Mouse (Mus musculus): ENCODE measurements around the gene Gm20388. TPM values are rescaled to one million over a fixed set of nuclear protein-coding genes. Genes with fewer than 3 reads are reported as not detected.

The Gm20388 gene
- polyA plus RNA-seq, 1 experiment from 2014 or later, result not detected

GRCm38 (mm10) chr8:123816939-123817338 is 3906.3 kb downstream of the Gm20388 start:
- Histone ChIP-seq H3K4me2 (no peak overlapping the region), H3K27me3 (replicated peaks) (no peaks in the 10 kb centered on the region), H3K9ac (no peak overlapping the region), H3K9me3 (replicated peaks) (no peaks in the 10 kb centered on the region), H3K36me3 (peaks cover 41% of the 10 kb centered on the region), H3K4me3 (no peak overlapping the region), H3K27ac (no peak overlapping the region), H3K4me1 (peaks cover 70% of the 10 kb centered on the region)
- WGBS (ENCODE audit: insufficient replicate concordance), result 86% methylated on average over 8 of the region's 8 CpGs
- ATAC-seq, result no peak

GRCm38 (mm10) chr8:123817747-123818146 is 3907.1 kb downstream of the Gm20388 start:
- Histone ChIP-seq H3K36me3 (peaks cover 42% of the 10 kb centered on the region), H3K4me2 (no peak overlapping the region), H3K4me1 (peaks cover 69% of the 10 kb centered on the region), H3K9ac (no peak overlapping the region), H3K4me3 (no peak overlapping the region), H3K9me3 (replicated peaks) (peaks cover 2% of the 10 kb centered on the region; the same call in 1 of the 2 replicates), H3K27me3 (replicated peaks) (no peaks in the 10 kb centered on the region), H3K27ac (0 out of 2 replicates have a peak overlapping the region, but pooled peaks have one; percentile 13)
- no peak for ATAC-seq
- WGBS (ENCODE audit: insufficient replicate concordance), result 80% methylated on average over 11 of the region's 11 CpGs

- H3K27ac ChIP-seq, result peak overlapping the region; percentile 83
- H3K9ac ChIP-seq, result peak overlapping the region; percentile 37; the same call in 1 of the 2 replicates
- 51% methylated on average over 19 of the region's 19 CpGs for WGBS (ENCODE audit: insufficient replicate concordance)
- H3K4me3 ChIP-seq, result peak overlapping the region; percentile 21; the same call in 1 of the 2 replicates
- peaks cover 7% of the 10 kb centered on the region; the same call in 1 of the 2 replicates for H3K9me3 ChIP-seq (replicated peaks)
- peaks cover 78% of the 10 kb centered on the region for H3K4me1 ChIP-seq
- H3K27me3 ChIP-seq (replicated peaks), result no peaks in the 10 kb centered on the region
- peak; percentile 67 for ATAC-seq
- peak overlapping the region; percentile 61 for H3K4me2 ChIP-seq
- H3K36me3 ChIP-seq, result peaks cover 53% of the 10 kb centered on the region
These were observed 3909.3 kb downstream of the Gm20388 start for GRCm38 (mm10) chr8:123819683-123820610.

- H3K36me3 ChIP-seq, result peaks cover 55% of the 10 kb centered on the region
- ATAC-seq, result no peak; the same call in 1 of the 2 replicates
- peaks cover 7% of the 10 kb centered on the region; the same call in 1 of the 2 replicates for H3K9me3 ChIP-seq (replicated peaks)
- no peaks in the 10 kb centered on the region for H3K27me3 ChIP-seq (replicated peaks)
- no peak overlapping the region for H3K4me3 ChIP-seq
- 54% methylated on average over 6 of the region's 6 CpGs for WGBS (ENCODE audit: insufficient replicate concordance)
- H3K27ac ChIP-seq, result peak overlapping the region; percentile 83; the same call in 1 of the 2 replicates
- peak overlapping the region; percentile 28; the same call in 1 of the 2 replicates for H3K9ac ChIP-seq
- H3K4me1 ChIP-seq, result peaks cover 85% of the 10 kb centered on the region
- peak overlapping the region; percentile 61 for H3K4me2 ChIP-seq
These were observed 3910.1 kb downstream of the Gm20388 start for GRCm38 (mm10) chr8:123820780-123821179.

GRCm38 (mm10) chr8:123823111-123823510 is 3912.5 kb downstream of the Gm20388 start:
- Histone ChIP-seq H3K4me3 (no peak overlapping the region), H3K27me3 (replicated peaks) (no peaks in the 10 kb centered on the region), H3K9ac (no peak overlapping the region), H3K9me3 (replicated peaks) (peaks cover 7% of the 10 kb centered on the region; the same call in 1 of the 2 replicates), H3K4me2 (peak overlapping the region; percentile 37), H3K27ac (peak overlapping the region; percentile 66), H3K36me3 (peaks cover 55% of the 10 kb centered on the region), H3K4me1 (peaks cover 77% of the 10 kb centered on the region)
- ATAC-seq, result no peak
- WGBS (ENCODE audit: insufficient replicate concordance), result 69% methylated on average over 10 of the region's 10 CpGs

- Histone ChIP-seq H3K9ac (no peak overlapping the region), H3K4me3 (no peak overlapping the region), H3K4me2 (peak overlapping the region; percentile 37), H3K36me3 (peaks cover 61% of the 10 kb centered on the region), H3K9me3 (replicated peaks) (peaks cover 7% of the 10 kb centered on the region; the same call in 1 of the 2 replicates), H3K27me3 (replicated peaks) (no peaks in the 10 kb centered on the region), H3K27ac (peak overlapping the region; percentile 72), H3K4me1 (peaks cover 72% of the 10 kb centered on the region)
- peak; percentile 66 for ATAC-seq
- WGBS (ENCODE audit: insufficient replicate concordance), result 40% methylated on average over 18 of the region's 18 CpGs
These were observed 3913.0 kb downstream of the Gm20388 start for GRCm38 (mm10) chr8:123823532-123824123.

GRCm38 (mm10) chr8:123826001-123826400 is 3915.4 kb downstream of the Gm20388 start:
- H3K9me3 ChIP-seq (replicated peaks), result peaks cover 7% of the 10 kb centered on the region; the same call in 1 of the 2 replicates
- no peak overlapping the region for H3K4me3 ChIP-seq
- peaks cover 79% of the 10 kb centered on the region for H3K36me3 ChIP-seq
- no peak overlapping the region for H3K9ac ChIP-seq
- ATAC-seq, result no peak
- H3K4me2 ChIP-seq, result no peak overlapping the region
- H3K27ac ChIP-seq, result no peak overlapping the region
- no peaks in the 10 kb centered on the region for H3K27me3 ChIP-seq (replicated peaks)
- peaks cover 49% of the 10 kb centered on the region for H3K4me1 ChIP-seq
- 77% methylated on average over 9 of the region's 9 CpGs for WGBS (ENCODE audit: insufficient replicate concordance)

GRCm38 (mm10) chr8:123826758-123827157 is 3916.1 kb downstream of the Gm20388 start:
- Histone ChIP-seq H3K27me3 (replicated peaks) (no peaks in the 10 kb centered on the region), H3K4me2 (no peak overlapping the region), H3K4me3 (no peak overlapping the region), H3K4me1 (peaks cover 41% of the 10 kb centered on the region), H3K9ac (no peak overlapping the region), H3K36me3 (peaks cover 87% of the 10 kb centered on the region), H3K9me3 (replicated peaks) (peaks cover 7% of the 10 kb centered on the region; the same call in 1 of the 2 replicates), H3K27ac (no peak overlapping the region)
- ATAC-seq, result no peak
- WGBS (ENCODE audit: insufficient replicate concordance), result 81% methylated on average over 7 of the region's 7 CpGs

- H3K27ac ChIP-seq, result no peak overlapping the region
- no peak overlapping the region for H3K9ac ChIP-seq
- WGBS (ENCODE audit: insufficient replicate concordance), result 90% methylated on average over 13 of the region's 13 CpGs
- no peak overlapping the region for H3K4me2 ChIP-seq
- peaks cover 34% of the 10 kb centered on the region for H3K4me1 ChIP-seq
- ATAC-seq, result no peak
- peaks cover 93% of the 10 kb centered on the region for H3K36me3 ChIP-seq
- H3K27me3 ChIP-seq (replicated peaks), result no peaks in the 10 kb centered on the region
- no peak overlapping the region for H3K4me3 ChIP-seq
- peaks cover 7% of the 10 kb centered on the region; the same call in 1 of the 2 replicates for H3K9me3 ChIP-seq (replicated peaks)
These were observed 3916.9 kb downstream of the Gm20388 start for GRCm38 (mm10) chr8:123827523-123827922.

- H3K4me2 ChIP-seq, result no peak overlapping the region
- H3K27me3 ChIP-seq (replicated peaks), result no peaks in the 10 kb centered on the region
- H3K36me3 ChIP-seq, result peaks cover 98% of the 10 kb centered on the region
- H3K4me1 ChIP-seq, result no peaks in the 10 kb centered on the region
- ATAC-seq, result no peak
- H3K27ac ChIP-seq, result no peak overlapping the region
- WGBS (ENCODE audit: insufficient replicate concordance), result 86% methylated on average over 4 of the region's 4 CpGs
- no peak overlapping the region for H3K4me3 ChIP-seq
- no peak overlapping the region for H3K9ac ChIP-seq
- H3K9me3 ChIP-seq (replicated peaks), result no peaks in the 10 kb centered on the region
These were observed 3922.1 kb downstream of the Gm20388 start for GRCm38 (mm10) chr8:123832757-123833156.

GRCm38 (mm10) chr8:123835451-123835850 is 3924.8 kb downstream of the Gm20388 start:
- no peak overlapping the region for H3K9ac ChIP-seq
- H3K9me3 ChIP-seq (replicated peaks), result no peaks in the 10 kb centered on the region
- H3K27ac ChIP-seq, result no peak overlapping the region
- WGBS (ENCODE audit: insufficient replicate concordance), result 58% methylated on average over 9 of the region's 9 CpGs
- H3K4me2 ChIP-seq, result no peak overlapping the region
- H3K27me3 ChIP-seq (replicated peaks), result no peaks in the 10 kb centered on the region
- H3K4me3 ChIP-seq, result no peak overlapping the region
- peak; percentile 66; the same call in 1 of the 2 replicates for ATAC-seq
- peaks cover 73% of the 10 kb centered on the region for H3K36me3 ChIP-seq
- H3K4me1 ChIP-seq, result no peaks in the 10 kb centered on the region

GRCm38 (mm10) chr8:123836354-123836753 is 3925.7 kb downstream of the Gm20388 start:
- Histone ChIP-seq H3K27ac (no peak overlapping the region), H3K36me3 (peaks cover 72% of the 10 kb centered on the region), H3K9ac (no peak overlapping the region), H3K4me2 (no peak overlapping the region), H3K9me3 (replicated peaks) (no peaks in the 10 kb centered on the region), H3K4me3 (no peak overlapping the region), H3K4me1 (no peaks in the 10 kb centered on the region), H3K27me3 (replicated peaks) (no peaks in the 10 kb centered on the region)
- WGBS (ENCODE audit: insufficient replicate concordance), result 86% methylated on average over 6 of the region's 6 CpGs
- ATAC-seq, result no peak

All from liver, embryonic 12.5 days (tissue).